Mouse (Mus musculus) brain, embryonic 18.5 days (tissue): Measurements from ENCODE around the gene Nav1.

Experiments used
- DNase-seq: peaks from one replicate; pipeline ENCODE4 v3.0.0-alpha.2; 2012; ENCODE audit warnings: low read depth, low spot score

Nav1 gene

GRCm38 (mm10) chr1:135617344-135617743, 10.2 kb upstream of the Nav1 start:
- DNase-seq: no peak

GRCm38 (mm10) chr1:135615715-135616641, 8.9 kb upstream of the Nav1 start:
- no peak for DNase-seq

DNA sequence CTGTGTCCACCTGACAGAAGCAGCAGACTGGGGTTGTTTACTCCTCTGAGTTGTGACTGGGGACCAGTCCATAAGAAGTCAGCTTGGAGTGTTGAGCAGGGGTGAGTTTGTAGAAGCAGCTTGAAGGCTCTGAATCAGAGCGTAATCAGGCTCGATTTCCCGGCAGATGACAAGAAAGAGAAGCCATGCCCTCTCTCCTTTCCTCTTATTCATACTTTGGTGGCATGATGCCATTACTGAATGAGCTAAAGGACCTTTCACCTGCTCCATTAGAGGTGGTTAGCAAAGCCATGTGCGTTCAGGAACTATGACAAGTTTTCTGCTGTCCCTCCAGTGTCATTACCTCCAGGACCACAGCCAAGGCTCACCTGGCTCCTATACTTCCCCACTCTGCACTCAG, 2.5 kb upstream of the Nav1 start:
- no peak for DNase-seq

- DNase-seq: no peak
Observed at GRCm38 (mm10) chr1:135606355-135607015, 610 bp downstream of the Nav1 start.

DNA sequence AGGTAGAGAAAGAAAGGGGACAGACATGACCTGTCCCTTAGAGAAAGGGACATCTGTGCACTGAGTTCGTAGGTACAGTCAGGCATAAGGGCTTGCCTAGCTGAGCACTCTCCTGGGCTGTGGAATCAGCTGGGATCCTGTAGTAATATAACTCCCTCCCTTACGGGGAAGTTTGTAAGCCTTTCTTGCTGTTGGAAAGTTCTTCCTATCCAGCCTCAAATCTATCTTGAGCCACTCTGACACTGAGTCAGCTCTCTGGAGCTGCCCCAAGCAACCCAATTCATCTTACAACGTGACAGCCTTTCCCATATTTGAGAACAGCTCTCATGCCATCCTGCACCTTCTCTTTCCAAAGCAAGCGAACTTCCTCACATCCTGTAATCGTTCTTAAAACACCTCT, 1.6 kb downstream of the Nav1 start:
- no peak for DNase-seq

DNA sequence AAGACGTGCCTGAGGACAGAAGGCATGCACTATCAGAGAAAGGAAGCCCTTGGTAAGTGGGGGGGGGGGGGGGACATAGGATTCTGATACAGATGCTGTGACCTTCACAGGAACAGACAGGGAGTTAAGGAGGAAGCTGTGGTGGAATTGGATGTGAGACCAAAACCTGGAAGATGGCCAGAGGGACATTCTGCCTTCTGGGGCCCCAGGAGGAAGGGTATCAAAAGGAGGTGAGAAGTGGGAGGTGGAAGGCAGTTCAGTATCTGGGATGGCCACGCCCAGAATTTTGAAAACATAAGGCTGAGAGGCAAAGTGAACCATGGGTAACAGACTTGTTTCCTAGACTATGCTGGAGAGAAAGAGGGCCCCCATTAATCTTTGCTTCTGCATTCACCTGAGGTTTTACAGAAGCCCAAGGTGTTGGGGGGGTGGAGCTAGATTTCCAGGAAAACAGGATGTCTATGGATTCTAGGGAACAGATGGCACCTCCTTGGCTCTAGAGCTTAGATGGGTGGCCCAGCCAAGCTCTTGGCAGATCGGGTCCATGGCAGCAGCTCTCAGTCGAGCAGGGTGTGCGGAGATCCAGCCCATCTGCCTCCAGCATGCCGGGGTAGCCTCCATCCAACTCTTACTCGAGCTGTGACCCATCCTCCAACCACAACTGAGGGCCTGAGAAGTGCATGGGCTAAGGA, 2.6 kb downstream of the Nav1 start:
- DNase-seq: no peak

DNA sequence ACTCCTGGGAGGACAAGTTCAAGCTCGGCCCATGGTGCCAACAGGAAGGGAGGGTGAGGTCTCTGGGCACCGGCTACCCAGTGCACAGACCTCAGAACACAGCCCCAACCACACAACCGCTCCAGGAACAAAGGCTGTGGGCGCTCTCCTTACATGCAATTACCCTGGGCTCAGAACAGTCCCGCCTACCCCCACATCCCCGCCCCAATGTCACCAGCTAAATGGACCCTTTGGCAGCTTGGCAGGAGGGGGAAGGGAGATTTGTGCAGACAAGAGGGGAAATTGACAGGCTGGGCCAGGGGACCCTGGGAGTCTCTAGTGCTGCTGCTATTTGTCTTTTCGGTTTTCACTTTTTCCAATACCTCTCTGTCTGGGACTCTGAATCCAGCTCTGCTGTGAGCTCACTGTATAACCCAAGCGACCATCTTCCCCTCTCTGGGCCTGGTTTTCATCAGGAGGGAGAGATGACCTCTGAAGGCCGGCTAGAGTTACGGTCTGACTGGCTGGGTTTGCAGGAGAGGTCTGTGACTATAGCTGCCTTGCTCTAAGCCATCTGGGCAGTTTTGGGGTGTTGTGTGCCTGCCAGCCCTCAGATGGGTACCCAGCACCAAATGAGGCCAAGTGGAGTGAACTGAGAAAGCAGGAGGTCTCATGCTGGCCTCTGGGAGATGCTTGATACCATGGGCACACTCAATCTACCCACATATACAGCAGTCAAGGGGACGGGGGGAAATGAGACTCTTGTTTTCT, 3.8 kb downstream of the Nav1 start:
- no peak for DNase-seq

DNA sequence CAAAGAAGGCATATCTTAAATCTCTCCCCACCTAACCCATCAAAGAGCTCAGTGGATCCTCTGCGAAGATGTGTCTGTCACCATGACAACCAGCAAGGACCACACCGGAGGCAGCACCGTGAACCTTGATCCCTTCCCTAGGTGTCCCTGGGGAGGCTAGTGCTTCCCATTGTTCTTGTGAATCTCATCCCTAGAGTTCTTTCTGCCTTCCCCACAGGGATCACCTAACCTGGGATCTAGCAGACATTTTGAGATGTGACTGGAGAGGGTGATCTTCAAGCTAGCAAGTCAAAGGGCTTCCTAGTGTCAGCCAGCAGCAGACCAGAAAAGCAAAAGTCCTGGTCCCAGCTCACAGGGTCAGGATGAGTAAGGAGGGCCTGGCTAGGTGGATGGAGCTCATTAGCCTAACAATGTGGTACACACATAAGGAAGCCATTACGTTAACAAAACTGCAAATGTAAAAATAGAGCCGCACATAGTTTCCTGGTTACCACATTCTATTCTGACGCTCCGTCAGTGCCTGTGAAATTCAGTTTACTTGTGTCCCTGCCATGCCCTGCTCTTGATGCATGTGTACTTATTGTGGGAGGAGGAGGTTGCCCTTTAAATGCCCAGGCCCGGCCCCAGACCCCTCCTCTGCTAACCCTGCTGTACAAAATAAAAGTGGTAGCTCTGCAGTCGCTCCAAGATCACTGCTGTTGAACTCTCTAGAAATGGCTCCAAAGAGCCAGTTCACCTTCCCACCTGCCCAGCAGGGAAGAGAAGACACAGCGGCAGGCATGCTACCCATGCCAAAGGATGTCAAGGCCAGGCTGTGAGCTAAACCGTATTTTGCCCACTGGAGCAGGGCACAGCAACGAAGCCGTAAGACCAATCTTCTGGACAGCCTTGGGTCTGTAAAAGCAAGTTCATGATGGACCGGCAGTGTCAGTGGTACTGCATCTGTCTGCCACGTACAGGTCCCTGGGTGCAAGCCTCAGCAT, 6.8 kb downstream of the Nav1 start:
- DNase-seq: no peak

DNA sequence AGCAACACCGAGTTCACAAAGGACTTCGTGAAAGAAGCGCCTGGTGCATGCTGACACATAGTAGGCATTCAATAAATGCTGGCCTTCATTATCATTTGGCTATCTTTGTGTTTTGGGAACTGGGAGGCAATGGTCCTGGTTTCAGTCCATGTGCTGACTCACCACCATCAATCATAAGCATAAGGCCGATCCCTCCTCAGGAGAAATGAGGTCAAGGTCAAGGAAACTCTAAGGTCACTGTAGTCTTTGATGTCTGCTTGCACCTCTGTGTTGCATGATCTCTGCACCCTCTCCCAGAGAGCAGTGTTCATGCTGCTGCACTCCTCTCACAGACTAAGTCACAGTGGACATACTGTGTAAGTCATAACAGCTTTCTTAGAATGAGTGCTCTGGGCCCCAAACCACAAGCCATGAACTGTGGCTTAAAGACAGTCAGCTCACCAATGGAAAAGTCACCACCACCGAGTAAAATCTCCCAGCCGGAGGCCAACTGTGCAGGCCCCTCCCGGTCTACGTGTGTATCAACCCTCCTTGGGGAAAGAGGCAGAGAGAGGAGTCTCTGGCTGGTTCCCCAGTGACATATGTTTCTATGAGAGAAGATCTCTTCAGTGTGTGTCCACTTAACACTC, 8.7 kb downstream of the Nav1 start:
- no peak for DNase-seq

DNA sequence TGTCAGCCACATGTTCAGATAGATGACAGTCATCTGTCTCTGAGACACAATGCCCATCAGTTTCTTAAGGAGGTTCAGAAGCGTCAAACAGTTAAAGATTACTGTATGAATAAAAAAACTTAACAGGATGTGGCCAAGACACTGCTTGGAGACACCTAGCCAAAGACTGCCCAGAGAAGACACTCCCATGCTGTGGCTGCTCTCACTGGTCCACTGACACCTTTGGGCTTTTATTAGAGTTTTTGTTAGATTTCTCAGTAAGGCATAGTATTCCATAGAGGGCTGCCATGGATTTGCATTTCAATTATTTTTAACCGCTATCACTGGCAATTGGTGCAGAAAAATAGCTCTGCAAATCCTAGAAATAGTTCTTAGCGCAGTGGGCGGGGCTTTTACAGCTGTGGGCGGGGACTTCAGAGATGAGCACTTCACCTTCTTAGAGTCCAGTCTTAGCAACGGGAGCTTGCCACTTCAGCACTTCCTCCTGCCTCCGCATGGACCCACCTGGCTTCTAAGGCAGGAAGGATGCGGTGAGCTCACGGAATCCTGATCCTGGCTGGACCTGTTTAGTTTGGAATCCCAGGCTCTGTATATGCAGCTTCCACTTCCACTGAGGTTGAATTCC, 12.7 kb downstream of the Nav1 start:
- no peak for DNase-seq

- DNase-seq: no peak
Observed at GRCm38 (mm10) chr1:135593560-135594278, 13.4 kb downstream of the Nav1 start.

GRCm38 (mm10) chr1:135590776-135591175, 16.3 kb downstream of the Nav1 start:
- no peak for DNase-seq

DNA sequence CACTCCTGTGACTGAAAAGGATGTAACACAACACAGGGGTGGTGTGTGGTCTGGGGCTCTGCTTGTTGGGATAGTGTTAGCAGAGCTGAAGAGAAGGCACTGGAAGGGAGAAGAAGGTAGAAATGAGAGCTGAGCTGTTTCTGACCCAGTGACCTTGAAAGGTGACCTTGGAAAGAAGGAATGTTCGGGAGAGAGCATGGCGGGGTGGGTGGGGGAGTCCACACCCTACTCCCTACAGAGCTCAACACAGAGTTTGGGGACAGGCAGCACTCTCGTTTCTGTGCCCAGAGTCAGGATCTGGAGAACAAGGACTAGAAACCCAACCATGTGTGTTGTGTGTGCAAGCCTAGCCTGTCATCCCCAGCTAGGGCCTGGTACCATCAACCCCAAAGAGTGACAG, 18.1 kb downstream of the Nav1 start:
- DNase-seq: no peak

DNA sequence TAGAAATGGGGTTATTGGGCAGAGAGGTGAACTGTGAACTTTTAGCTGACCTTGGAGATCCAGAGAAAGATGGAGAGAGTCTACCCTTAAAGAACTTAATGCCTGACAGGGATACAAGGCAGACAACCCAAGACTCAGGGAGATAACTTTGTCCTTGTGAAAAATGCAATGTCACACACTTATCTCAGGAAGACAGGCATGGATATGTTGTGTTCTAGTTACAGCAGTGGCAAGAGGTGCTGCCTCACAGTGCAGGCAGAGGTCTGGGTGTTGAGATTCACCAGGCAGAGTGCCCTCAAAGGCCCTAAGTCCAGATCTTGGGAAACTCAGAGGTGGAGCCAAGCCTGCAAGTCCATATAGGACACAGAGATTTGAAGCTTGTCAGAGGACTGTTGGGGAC, 20.2 kb downstream of the Nav1 start:
- no peak for DNase-seq

- DNase-seq: peak; percentile 72
Observed at GRCm38 (mm10) chr1:135585573-135585972, 21.5 kb downstream of the Nav1 start.

DNA sequence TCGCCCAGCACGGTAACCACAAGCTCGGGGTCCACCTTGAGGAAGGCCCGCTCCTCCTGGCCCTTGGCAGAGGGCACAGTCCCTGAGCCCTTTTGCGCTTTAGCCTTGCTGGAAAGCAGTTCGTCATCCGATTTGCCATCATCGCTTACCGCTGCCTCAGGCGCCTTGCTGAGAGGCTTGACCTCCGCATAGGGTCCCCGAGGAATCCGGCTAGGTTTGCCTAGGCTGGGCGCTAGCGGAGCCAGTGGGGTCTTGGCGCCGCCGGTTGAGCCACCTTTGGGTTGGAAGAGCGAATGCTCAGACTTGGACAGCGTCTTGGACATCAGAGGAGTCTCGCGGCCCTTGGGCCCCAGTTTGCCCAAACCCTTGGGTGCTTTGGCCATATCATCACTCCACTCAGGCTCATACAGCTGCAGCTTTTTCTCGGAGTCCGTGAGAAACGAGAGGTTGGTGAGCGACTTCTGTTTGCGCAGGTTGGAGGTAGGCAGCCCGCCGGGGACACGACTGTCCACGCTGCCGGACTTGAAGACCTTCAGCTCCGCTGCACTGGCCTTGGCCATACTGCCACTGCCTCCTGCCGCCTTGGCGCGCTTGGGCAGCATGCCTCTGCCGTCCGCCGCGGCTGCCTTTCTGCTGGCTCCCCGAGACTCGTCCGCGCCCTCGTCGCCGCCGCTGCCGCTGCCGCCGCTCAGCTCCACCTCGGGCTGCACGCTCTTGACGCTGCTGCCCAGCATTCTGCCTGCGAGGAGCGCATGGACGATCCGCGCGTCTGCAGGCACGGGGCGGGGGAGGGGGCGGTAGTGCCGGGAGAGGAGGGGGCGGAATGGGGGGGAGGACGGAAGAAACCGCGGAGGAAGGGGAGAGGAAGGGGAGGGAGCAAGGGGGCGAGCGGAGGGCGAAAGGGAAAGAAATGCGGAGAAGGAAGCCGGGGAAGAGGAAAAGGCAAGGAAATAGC, 22.2 kb downstream of the Nav1 start:
- DNase-seq: peak; percentile 72

DNA sequence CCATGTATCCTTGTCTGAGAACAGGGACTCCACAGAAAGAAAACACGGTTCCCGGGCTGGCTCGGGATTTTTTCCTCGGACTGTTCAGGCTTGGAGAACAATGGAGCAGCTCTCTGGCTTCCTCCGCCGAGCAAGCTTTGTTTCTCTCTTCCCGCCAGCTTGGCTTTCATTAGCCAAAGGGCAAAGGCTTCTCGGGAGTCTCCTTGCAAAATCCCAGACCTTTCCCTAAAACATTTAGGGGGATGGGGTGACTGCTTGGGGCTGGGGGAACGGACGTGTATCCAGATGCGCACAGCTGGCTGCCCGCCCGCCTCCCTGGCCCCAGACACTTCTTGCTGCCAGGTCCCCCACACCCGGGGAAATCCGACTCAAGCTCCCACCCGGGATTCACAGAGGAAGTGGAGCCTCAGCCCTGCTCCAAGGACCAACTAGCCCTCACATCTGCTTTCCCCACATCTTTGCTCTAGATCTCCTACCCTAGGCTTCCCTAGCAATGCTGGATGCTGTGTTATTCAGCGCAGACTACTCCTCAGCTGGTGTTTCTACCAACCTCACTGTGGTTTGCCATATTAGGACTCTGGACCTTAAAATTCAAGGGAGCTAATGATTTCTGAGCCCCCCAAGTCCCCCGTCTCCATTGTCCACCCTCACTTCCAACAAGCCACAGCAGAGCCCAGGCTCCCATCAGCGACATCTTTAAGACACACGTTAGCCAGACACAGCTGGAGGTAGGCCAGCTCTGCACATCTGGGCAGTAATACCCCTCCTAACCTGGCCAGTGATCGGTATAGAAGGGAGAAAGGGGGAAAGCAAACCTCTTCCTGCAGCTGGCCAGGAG, 23.2 kb downstream of the Nav1 start:
- DNase-seq: no peak
